Mouse (Mus musculus) heart, postnatal 10 days (tissue): ENCODE measurements around the gene Gm48552. TPM values are rescaled to one million over a fixed set of nuclear protein-coding genes. Genes with fewer than 3 reads are reported as not detected.

ENCODE experiments used
- DNase-seq, 2 experiments: peaks; one replicate each; pipeline ENCODE4 v3.0.0; 2021
- intact Hi-C: fragments of 180-260 bp; cut with DNase I; formaldehyde crosslinking; loops from one replicate; pipeline ENCODE4 v1.15.1; 2025
- total RNA-seq, 2 experiments: library from RNA; stranded (reverse); gene quantifications; 2 replicates each; pipeline ENCODE4 v1.2.3; 2021

Gm48552 gene
- total RNA-seq, 2 experiments from 2014 or later, result 0.77 to 0.98 TPM

GRCm38 (mm10) chr10:81383802-81384604, 4.8 kb upstream of the Gm48552 start, which contains the start of the genes Dohh and Gm48551:
TSS of gene Dohh (plus strand) at chr10:81384428.
TSS of gene Gm48551 (plus strand) at chr10:81384466.
- peak; percentile 99 to 100 for DNase-seq
- intact Hi-C loops, result no loop called here

GRCm38 (mm10) chr10:81384605-81384982, 4.2 kb upstream of the Gm48552 start:
- intact Hi-C loops, result no loop called here

GRCm38 (mm10) chr10:81385603-81386306, 3.0 kb upstream of the Gm48552 start:
- intact Hi-C loops, result loop anchor here (5.0 kb wide), 1 partner anchor 157 kb away; no protein-coding TSS in a partner anchor
- no peak for DNase-seq

More at GRCm38 (mm10) chr10:81384605-81384982, 4.2 kb upstream of the Gm48552 start:
- DNase-seq, result no peak

GRCm38 (mm10) chr10:81387716-81388115, 1.1 kb upstream of the Gm48552 start:
- intact Hi-C loops, result loop anchor here (5.0 kb wide), 1 partner anchor 155 kb away; no protein-coding TSS in a partner anchor
- DNase-seq, result no peak

- DNase-seq, result peak in 1 of 2 experiments; percentile 32
- intact Hi-C loops, result loop anchor here (1.0 to 5.0 kb wide), 2 partner anchors 61 to 153 kb away; no protein-coding TSS in a partner anchor
Observed at GRCm38 (mm10) chr10:81389373-81389772, 568 bp downstream of the Gm48552 start.

GRCm38 (mm10) chr10:81389801-81390677, 1.2 kb downstream of the Gm48552 start:
- DNase-seq, result peak; percentile 82 to 90
- intact Hi-C loops, result loop anchor here (1.0 to 5.0 kb wide), 3 partner anchors 17 to 152 kb away; no protein-coding TSS in a partner anchor

GRCm38 (mm10) chr10:81390678-81390965, 1.8 kb downstream of the Gm48552 start:
- no peak for DNase-seq
- intact Hi-C loops, result loop anchor here (2.0 kb wide), 1 partner anchor 16 kb away; no protein-coding TSS in a partner anchor

- DNase-seq, result no peak
- intact Hi-C loops, result no loop called here
Observed at GRCm38 (mm10) chr10:81392270-81392669, 3.5 kb downstream of the Gm48552 start.

- intact Hi-C loops, result no loop called here
- no peak for DNase-seq
Observed at GRCm38 (mm10) chr10:81392781-81393185, 4.0 kb downstream of the Gm48552 start, which contains the start of gene Smim24. TSS of gene Smim24 (plus strand) at chr10:81393051.

- peak; percentile 50 to 60 for DNase-seq
- intact Hi-C loops, result loop anchor here (2.0 kb wide), 1 partner anchor 47 kb away; no protein-coding TSS in a partner anchor
Observed at GRCm38 (mm10) chr10:81393456-81394063, 4.8 kb downstream of the Gm48552 start.

GRCm38 (mm10) chr10:81395127-81395526, 6.3 kb downstream of the Gm48552 start:
- intact Hi-C loops, result loop anchor here (2.0 kb wide), 1 partner anchor 46 kb away; no protein-coding TSS in a partner anchor
- peak; percentile 75 to 89 for DNase-seq

GRCm38 (mm10) chr10:81395865-81396264, 7.1 kb downstream of the Gm48552 start:
- intact Hi-C loops, result loop anchor here (2.0 kb wide), 1 partner anchor 45 kb away; no protein-coding TSS in a partner anchor
- DNase-seq, result no peak

GRCm38 (mm10) chr10:81396749-81397148, 7.9 kb downstream of the Gm48552 start:
- no peak for DNase-seq
- intact Hi-C loops, result no loop called here

GRCm38 (mm10) chr10:81399296-81399695, 10.5 kb downstream of the Gm48552 start:
- DNase-seq, result no peak
- intact Hi-C loops, result no loop called here

GRCm38 (mm10) chr10:81399798-81400308, 11.0 kb downstream of the Gm48552 start:
- no peak for DNase-seq
- intact Hi-C loops, result no loop called here

- intact Hi-C loops, result no loop called here
- DNase-seq, result no peak
Observed at GRCm38 (mm10) chr10:81400371-81401204, 11.8 kb downstream of the Gm48552 start.

- intact Hi-C loops, result no loop called here
- DNase-seq, result no peak
Observed at GRCm38 (mm10) chr10:81401205-81401520, 12.4 kb downstream of the Gm48552 start.

- DNase-seq, result peak; percentile 86 to 88
- intact Hi-C loops, result no loop called here
Observed at GRCm38 (mm10) chr10:81401521-81402226, 12.9 kb downstream of the Gm48552 start.
